Mouse (Mus musculus) embryonic facial prominence, embryonic 12.5 days (tissue): ENCODE results near the gene Mgrn1. TPM values are rescaled to one million over a fixed set of nuclear protein-coding genes. Genes with fewer than 3 reads are reported as not detected.

Experiments
- ATAC-seq: fragments of 200-750 bp; cut with Nextera tagmentation; 2 replicates; pipeline ENCODE4 v1.8.0; 2017; ENCODE audit not compliant: insufficient number of reproducible peaks, insufficient read depth, low FRiP score, low TSS enrichment
- H3K27ac ChIP-seq: fragments of 300-500 bp; sonication (generic); 2 replicates; pipeline ENCODE4 v1.5.1; 2016; ENCODE audit warnings: mild to moderate bottlenecking
- H3K27me3 ChIP-seq: fragments of 300-500 bp; sonication (generic); 2 replicates; pipeline ENCODE4 v1.6.1; 2016; ENCODE audit warnings: mild to moderate bottlenecking, moderate library complexity
- H3K36me3 ChIP-seq: fragments of 300-500 bp; sonication (generic); 2 replicates; pipeline ENCODE4 v1.6.1; 2016; ENCODE audit warnings: mild to moderate bottlenecking
- H3K4me1 ChIP-seq: fragments of 300-500 bp; sonication (generic); 2 replicates; pipeline ENCODE4 v1.6.1; 2016
- H3K4me2 ChIP-seq: fragments of 300-500 bp; sonication (generic); replicated peaks from 2 replicates; pipeline ENCODE4 v1.6.1; 2016; ENCODE audit warnings: mild to moderate bottlenecking, moderate library complexity
- H3K4me3 ChIP-seq: fragments of 300-500 bp; sonication (generic); 2 replicates; pipeline ENCODE4 v1.5.1; 2016; ENCODE audit warnings: mild to moderate bottlenecking
- H3K9ac ChIP-seq: fragments of 300-500 bp; sonication (generic); 2 replicates; pipeline ENCODE4 v1.6.1; 2016; ENCODE audit warnings: mild to moderate bottlenecking, moderate library complexity
- H3K9me3 ChIP-seq: fragments of 300-500 bp; sonication (generic); 2 replicates; pipeline ENCODE4 v1.6.1; 2016; ENCODE audit warnings: mild to moderate bottlenecking, moderate library complexity
- WGBS: fragments of 180-500 bp; shearing (Covaris S2); methylation state at CpG from one replicate; pipeline ENCODE4 v1.1.7; 2016; 5-methylcytosine and 5-hydroxymethylcytosine counted together
- polyA plus RNA-seq: library from polyadenylated mRNA; unstranded; fragments of >200 nt; fragmentation: Nextera tagmentation; extraction: Ambion mirVana; gene quantifications from 2 replicates; pipeline ENCODE4 v1.2.1, GENCODE M21; 2016

Mgrn1 gene
- polyA plus RNA-seq, 1 experiment from 2014 or later: 91.9 TPM

- whole genome bisulfite sequencing: 79% methylated on average over 8 of the region's 8 CpGs
- H3K4me2 ChIP-seq: no peak overlapping the region
- H3K36me3 ChIP-seq: no peaks in the 10 kb centered on the region
- no peak overlapping the region for H3K4me3 ChIP-seq
- no peaks in the 10 kb centered on the region for H3K9me3 ChIP-seq
- no peak overlapping the region for H3K9ac ChIP-seq
- H3K27ac ChIP-seq: no peak overlapping the region
- H3K4me1 ChIP-seq: peaks cover 5% of the 10 kb centered on the region; the same call in 1 of the 2 replicates
- no peaks in the 10 kb centered on the region for H3K27me3 ChIP-seq
- no peak for ATAC-seq
These were observed 22.3 kb upstream of the Mgrn1 start for GRCm38 (mm10) chr16:4863742-4864141.

GRCm38 (mm10) chr16:4866101-4866695 is 19.9 kb upstream of the Mgrn1 start:
- H3K9me3 ChIP-seq: no peaks in the 10 kb centered on the region
- H3K36me3 ChIP-seq: peaks cover 9% of the 10 kb centered on the region
- no peak overlapping the region for H3K4me3 ChIP-seq
- no peak overlapping the region for H3K9ac ChIP-seq
- no peaks in the 10 kb centered on the region for H3K27me3 ChIP-seq
- no peak for ATAC-seq
- H3K27ac ChIP-seq: no peak overlapping the region
- H3K4me2 ChIP-seq: no peak overlapping the region
- H3K4me1 ChIP-seq: peaks cover 5% of the 10 kb centered on the region; the same call in 1 of the 2 replicates
- WGBS: 51% methylated on average over 7 of the region's 7 CpGs

GRCm38 (mm10) chr16:4870490-4870889 is 15.6 kb upstream of the Mgrn1 start:
- ATAC-seq: no peak
- 81% methylated on average over 5 of the region's 5 CpGs for WGBS
- Histone ChIP-seq H3K36me3 (peaks cover 32% of the 10 kb centered on the region), H3K27ac (no peak overlapping the region), H3K4me3 (no peak overlapping the region), H3K27me3 (no peaks in the 10 kb centered on the region), H3K9ac (no peak overlapping the region), H3K4me2 (no peak overlapping the region), H3K4me1 (peaks cover 5% of the 10 kb centered on the region; the same call in 1 of the 2 replicates), H3K9me3 (no peaks in the 10 kb centered on the region)

GRCm38 (mm10) chr16:4871926-4872325 is 14.1 kb upstream of the Mgrn1 start:
- no peaks in the 10 kb centered on the region for H3K27me3 ChIP-seq
- no peak overlapping the region for H3K9ac ChIP-seq
- no peak overlapping the region for H3K27ac ChIP-seq
- 0 out of 2 replicates have a peak, but pooled peaks cover 5% of the 10 kb centered on the region for H3K4me1 ChIP-seq
- H3K36me3 ChIP-seq: peaks cover 38% of the 10 kb centered on the region
- 81% methylated on average over 2 of the region's 2 CpGs for WGBS
- H3K9me3 ChIP-seq: no peaks in the 10 kb centered on the region
- no peak for ATAC-seq
- no peak overlapping the region for H3K4me3 ChIP-seq
- no peak overlapping the region for H3K4me2 ChIP-seq

GRCm38 (mm10) chr16:4875198-4876032 is 10.6 kb upstream of the Mgrn1 start:
- Histone ChIP-seq H3K9me3 (no peaks in the 10 kb centered on the region), H3K4me3 (no peak overlapping the region), H3K27me3 (no peaks in the 10 kb centered on the region), H3K4me1 (peaks cover 20% of the 10 kb centered on the region), H3K36me3 (peaks cover 29% of the 10 kb centered on the region), H3K27ac (no peak overlapping the region), H3K4me2 (no peak overlapping the region), H3K9ac (no peak overlapping the region)
- no peak for ATAC-seq
- 88% methylated on average over 23 of the region's 23 CpGs for WGBS

GRCm38 (mm10) chr16:4876033-4876680 is 9.9 kb upstream of the Mgrn1 start:
- Histone ChIP-seq H3K9ac (no peak overlapping the region), H3K27me3 (no peaks in the 10 kb centered on the region), H3K4me2 (no peak overlapping the region), H3K27ac (no peak overlapping the region), H3K36me3 (peaks cover 29% of the 10 kb centered on the region), H3K4me3 (no peak overlapping the region), H3K9me3 (no peaks in the 10 kb centered on the region), H3K4me1 (peaks cover 20% of the 10 kb centered on the region)
- WGBS: 84% methylated on average over 8 of the region's 8 CpGs
- no peak for ATAC-seq

GRCm38 (mm10) chr16:4877195-4877594 is 8.9 kb upstream of the Mgrn1 start:
- no peak for ATAC-seq
- H3K27ac ChIP-seq: 0 out of 2 replicates have a peak overlapping the region, but pooled peaks have one; percentile 30
- H3K4me1 ChIP-seq: peaks cover 20% of the 10 kb centered on the region
- no peaks in the 10 kb centered on the region for H3K9me3 ChIP-seq
- 0 out of 2 replicates have a peak overlapping the region, but pooled peaks have one; percentile 88 for H3K4me3 ChIP-seq
- 89% methylated on average over 4 of the region's 4 CpGs for WGBS
- peak overlapping the region; percentile 82 for H3K4me2 ChIP-seq
- H3K36me3 ChIP-seq: peaks cover 29% of the 10 kb centered on the region
- H3K9ac ChIP-seq: peak overlapping the region; percentile 12; the same call in 1 of the 2 replicates
- H3K27me3 ChIP-seq: no peaks in the 10 kb centered on the region

DNA sequence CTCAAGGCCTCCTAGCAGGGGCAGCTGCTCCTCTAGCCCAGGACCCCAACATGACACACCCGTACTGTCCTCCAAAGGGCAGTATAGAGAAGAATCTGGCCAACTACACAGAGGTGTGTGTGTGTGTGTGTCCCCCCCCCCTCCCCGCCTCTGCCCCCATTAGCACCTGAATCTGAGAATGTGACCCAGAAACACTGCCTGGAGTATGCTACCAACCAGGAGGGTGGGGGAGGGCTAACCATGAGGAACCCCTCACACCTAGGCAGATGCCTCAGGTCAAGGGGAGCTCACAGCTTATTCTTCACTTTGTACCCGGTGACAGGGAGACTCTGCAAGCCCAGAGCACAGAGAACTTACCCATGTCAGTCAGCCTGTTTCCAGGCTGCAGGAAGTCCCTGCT is 8.3 kb upstream of the Mgrn1 start:
- H3K27ac ChIP-seq: peak overlapping the region; percentile 99
- peak overlapping the region; percentile 88 for H3K4me3 ChIP-seq
- peak overlapping the region; percentile 87; the same call in 1 of the 2 replicates for H3K9ac ChIP-seq
- no peaks in the 10 kb centered on the region for H3K27me3 ChIP-seq
- peak overlapping the region; percentile 82 for H3K4me2 ChIP-seq
- H3K4me1 ChIP-seq: peaks cover 20% of the 10 kb centered on the region
- ATAC-seq: no peak
- H3K36me3 ChIP-seq: peaks cover 29% of the 10 kb centered on the region
- no peaks in the 10 kb centered on the region for H3K9me3 ChIP-seq
- WGBS: 66% methylated on average over 3 of the region's 3 CpGs

DNA sequence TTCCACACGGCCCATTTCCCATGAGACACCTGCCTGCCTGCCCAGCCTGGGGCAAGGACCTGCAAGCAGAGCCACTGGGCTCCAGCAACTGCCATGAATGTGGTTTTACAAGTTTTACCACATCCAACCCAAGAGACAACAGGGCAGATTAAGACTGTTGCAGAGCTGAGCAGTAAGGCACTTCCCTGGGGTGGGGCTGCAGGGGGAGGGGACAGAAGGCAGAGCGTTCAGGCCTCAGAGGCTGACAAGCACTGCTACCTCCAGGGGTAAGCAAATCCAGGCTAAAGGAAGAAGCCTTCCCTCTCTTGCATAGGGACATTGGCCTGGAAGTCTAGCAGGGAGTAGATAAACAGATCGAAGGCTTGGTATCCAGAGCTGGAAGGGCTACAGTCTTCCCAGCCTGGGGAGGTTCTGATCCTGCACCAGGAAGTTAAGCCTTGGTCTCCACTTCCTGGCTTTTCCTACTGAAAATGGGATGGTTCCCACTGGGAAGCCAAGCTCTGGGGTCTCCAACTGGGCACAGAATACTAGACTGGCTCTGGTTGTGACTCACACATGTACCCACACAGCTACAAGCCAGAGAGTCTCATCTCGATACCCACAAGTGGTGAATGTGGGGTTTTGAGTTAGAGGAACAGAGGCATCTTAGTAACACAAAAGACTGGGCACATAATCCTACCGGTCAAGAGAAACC is 7.7 kb upstream of the Mgrn1 start:
- no peaks in the 10 kb centered on the region for H3K9me3 ChIP-seq
- peak overlapping the region; percentile 87 for H3K9ac ChIP-seq
- H3K36me3 ChIP-seq: peaks cover 28% of the 10 kb centered on the region
- H3K4me2 ChIP-seq: peak overlapping the region; percentile 82
- peak overlapping the region; percentile 88 for H3K4me3 ChIP-seq
- WGBS: 19% methylated on average over 5 of the region's 5 CpGs
- H3K27ac ChIP-seq: peak overlapping the region; percentile 99
- no peak; the same call in 1 of the 2 replicates for ATAC-seq
- peaks cover 20% of the 10 kb centered on the region for H3K4me1 ChIP-seq
- H3K27me3 ChIP-seq: no peaks in the 10 kb centered on the region

DNA sequence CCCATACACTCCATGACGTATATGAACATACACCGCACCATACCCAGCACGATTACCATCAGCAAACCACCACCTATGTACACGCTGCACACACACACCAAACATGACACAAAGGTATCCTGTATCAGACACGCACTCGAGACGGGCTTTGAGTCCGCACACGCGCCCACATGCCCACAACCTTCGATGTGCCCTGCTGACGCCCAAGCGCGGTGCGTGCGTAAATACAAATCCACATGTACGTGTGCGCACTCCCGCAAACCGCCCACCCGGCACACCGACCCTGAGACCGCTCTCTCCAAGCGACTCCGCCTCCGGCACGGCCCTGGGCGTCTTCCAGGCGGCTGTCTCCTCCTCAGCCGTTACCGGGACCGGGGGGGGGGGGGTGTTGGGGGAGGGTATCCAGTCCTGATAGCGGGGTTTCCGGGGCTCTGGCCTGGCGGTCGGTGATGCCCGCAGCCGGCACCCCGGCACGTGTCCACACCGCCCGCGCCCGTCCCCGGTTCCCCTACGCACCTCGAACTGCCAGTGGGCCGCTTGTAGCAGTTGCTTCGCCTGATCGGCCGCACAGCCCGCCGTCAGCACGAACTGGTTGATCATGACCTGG is 6.8 kb upstream of the Mgrn1 start:
- Histone ChIP-seq H3K9ac (peak overlapping the region; percentile 87), H3K9me3 (no peaks in the 10 kb centered on the region), H3K36me3 (peaks cover 19% of the 10 kb centered on the region), H3K27ac (peak overlapping the region; percentile 99), H3K4me3 (peak overlapping the region; percentile 88), H3K4me1 (peaks cover 20% of the 10 kb centered on the region), H3K4me2 (peak overlapping the region; percentile 82), H3K27me3 (no peaks in the 10 kb centered on the region)
- under 1% methylated on average over 54 of the region's 54 CpGs for WGBS
- ATAC-seq: peak; percentile 19; the same call in 1 of the 2 replicates

- ATAC-seq: peak; percentile 72
- under 1% methylated on average over 40 of the region's 40 CpGs for WGBS
- Histone ChIP-seq H3K4me2 (peak overlapping the region; percentile 82), H3K9ac (peak overlapping the region; percentile 87), H3K4me3 (peak overlapping the region; percentile 88), H3K27me3 (no peaks in the 10 kb centered on the region), H3K9me3 (no peaks in the 10 kb centered on the region), H3K36me3 (peaks cover 14% of the 10 kb centered on the region), H3K4me1 (peaks cover 20% of the 10 kb centered on the region), H3K27ac (peak overlapping the region; percentile 99)
These were observed 6.3 kb upstream of the Mgrn1 start for GRCm38 (mm10) chr16:4879708-4880124.
